Mouse (Mus musculus): ENCODE measurements at regions not wholly inside any gene's neighbourhood (a gene's known extent, or its start where the extent isn't known, plus 50 kb on each side); places are given as distances from the start of the nearest gene placed in this dataset.

DNA sequence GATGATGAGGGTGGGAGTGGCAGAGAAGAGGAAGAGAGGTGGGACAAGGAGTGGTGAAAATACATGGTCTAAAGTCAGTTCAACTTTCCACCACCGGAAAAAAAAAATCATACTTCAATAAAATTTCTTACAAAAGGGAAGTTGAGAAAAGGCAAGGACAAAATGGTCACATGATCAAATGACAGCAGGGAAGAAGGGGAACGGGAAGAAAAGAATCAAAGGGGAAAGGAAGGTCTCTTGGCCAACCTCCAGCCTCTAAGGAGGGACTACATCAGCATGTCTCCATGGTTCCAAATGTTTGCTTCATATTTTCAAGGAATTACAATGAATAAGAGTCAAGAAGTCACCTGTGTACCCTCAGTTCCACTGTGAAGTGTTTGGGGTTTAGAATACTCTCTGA is 64.7 kb upstream of the Slc9a9 start:
- TF ChIP-seq POLR2A (IDR thresholded peaks at IDR 0.05; ENCODE audit: insufficient read length, low read depth) (no peak), USF1 (IDR thresholded peaks at IDR 0.05; ENCODE audit: low read depth) (no peak), CEBPB (IDR thresholded peaks at IDR 0.05; ENCODE audit: insufficient read depth, poor library complexity, severe bottlenecking) (no peak), POLR2AphosphoS2 (IDR thresholded peaks at IDR 0.05; ENCODE audit: insufficient read length, low read depth) (no peak), MYOD1 (IDR thresholded peaks at IDR 0.05; ENCODE audit: control insufficient read depth in 1 of 3, insufficient read length in 2 of 3, low read depth in 2 of 3) (no peak), MAX (IDR thresholded peaks at IDR 0.05; ENCODE audit: low read depth) (no peak), TCF3 (IDR thresholded peaks at IDR 0.05; ENCODE audit: insufficient read length, low read depth) (no peak)
